Mouse (Mus musculus) cerebellum, adult 2 months (tissue): ENCODE measurements around the gene Fam122a.

ENCODE experiments used
- CTCF ChIP-seq: fragments of 200-500 bp; IDR thresholded peaks from 2 replicates; pipeline ENCODE4 v1.5.1; 2011; ENCODE audit warnings: low read depth, mild to moderate bottlenecking, control low read depth, low read length, moderate library complexity, borderline replicate concordance; ENCODE audit not compliant: insufficient read depth
- POLR2A ChIP-seq: fragments of 200-500 bp; IDR thresholded peaks from 2 replicates; pipeline ENCODE4 v1.6.1; 2011; ENCODE audit warnings: low read length, control low read depth, borderline replicate concordance; ENCODE audit not compliant: insufficient read depth

- TF ChIP-seq CTCF (no peak), POLR2A (no peak)
Measured at GRCm38 (mm10) chr19:24463011-24463410, 14.1 kb downstream of the Fam122a start.
